Mouse (Mus musculus) left cerebral cortex, postnatal 10 days (tissue): Measurements from ENCODE around the gene Gm20696. TPM values are rescaled to one million over a fixed set of nuclear protein-coding genes. Genes with fewer than 3 reads are reported as not detected.

Source experiments
- DNase-seq, 2 experiments: peaks; one replicate each; pipeline ENCODE4 v3.0.0; 2021 to 2022; ENCODE audit warnings: low spot score in 2 of 2, mixed read lengths in 1 of 2; ENCODE audit errors: extremely low spot score in 1 of 2
- intact Hi-C: fragments of 180-260 bp; cut with DNase I; formaldehyde crosslinking; loops from one replicate; pipeline ENCODE4 v1.15.1; 2025
- total RNA-seq, 2 experiments: library from RNA; stranded (reverse); gene quantifications; 2 replicates each; pipeline ENCODE4 v1.2.3; 2021

The Gm20696 gene
- total RNA-seq, 2 experiments from 2014 or later: 7.0 to 7.9 TPM

GRCm38 (mm10) chr6:99540653-99541052, 125.9 kb downstream of the Gm20696 start:
- intact Hi-C loops: no loop called here
- DNase-seq: no peak

DNA sequence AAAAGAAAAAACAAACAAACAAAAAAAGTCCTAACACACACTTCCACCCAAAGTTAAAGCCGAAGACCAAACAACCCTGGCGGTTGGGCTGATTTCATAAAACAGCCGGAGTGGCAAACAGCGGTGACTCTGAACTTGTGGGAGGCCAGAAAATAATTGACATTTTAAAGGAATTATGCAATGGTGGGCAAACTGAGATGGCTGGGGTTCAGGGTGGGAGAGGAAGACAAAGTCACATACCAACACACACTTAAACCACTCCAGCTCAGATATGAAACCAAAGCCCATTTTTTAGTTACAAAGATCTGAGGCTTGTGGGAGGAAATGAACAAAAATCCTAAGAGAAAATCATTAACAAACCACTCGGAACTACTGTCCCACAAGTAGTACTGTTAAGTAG, 126.5 kb downstream of the Gm20696 start:
- intact Hi-C loops: no loop called here

GRCm38 (mm10) chr6:99538194-99538941, 128.2 kb downstream of the Gm20696 start:
- DNase-seq: no peak
- intact Hi-C loops: no loop called here

More for the DNA sequence above, 126.5 kb downstream of the Gm20696 start:
- no peak for DNase-seq

DNA sequence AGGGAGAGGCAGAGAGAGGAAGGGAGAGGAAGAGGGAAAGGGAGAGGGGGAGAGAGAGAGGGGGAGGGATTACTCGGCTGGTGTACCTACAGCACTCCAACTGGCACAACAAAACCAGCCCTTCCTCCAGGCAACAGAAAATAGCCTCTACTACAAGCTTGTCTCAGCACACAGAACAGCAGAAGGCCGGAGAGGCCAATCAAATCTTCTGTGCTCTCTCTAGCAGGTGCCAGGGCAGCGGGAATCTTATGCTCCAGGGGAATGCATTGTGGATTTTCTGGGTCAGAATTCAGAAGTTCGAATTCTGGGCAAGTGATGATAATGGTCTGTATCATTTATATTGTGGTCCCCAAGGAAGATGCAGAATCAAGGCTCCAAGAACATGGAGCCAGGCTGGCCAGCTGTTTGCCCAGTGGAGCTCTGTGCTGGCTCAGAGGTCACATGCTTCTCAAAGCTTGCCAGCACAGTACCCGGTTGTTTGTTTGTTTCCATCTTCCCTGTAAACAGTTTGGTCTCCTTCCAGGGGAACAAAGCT, 132.3 kb downstream of the Gm20696 start:
- intact Hi-C loops: no loop called here
- DNase-seq: no peak

- intact Hi-C loops: no loop called here
These were observed 134.1 kb downstream of the Gm20696 start for GRCm38 (mm10) chr6:99532458-99532857.

DNA sequence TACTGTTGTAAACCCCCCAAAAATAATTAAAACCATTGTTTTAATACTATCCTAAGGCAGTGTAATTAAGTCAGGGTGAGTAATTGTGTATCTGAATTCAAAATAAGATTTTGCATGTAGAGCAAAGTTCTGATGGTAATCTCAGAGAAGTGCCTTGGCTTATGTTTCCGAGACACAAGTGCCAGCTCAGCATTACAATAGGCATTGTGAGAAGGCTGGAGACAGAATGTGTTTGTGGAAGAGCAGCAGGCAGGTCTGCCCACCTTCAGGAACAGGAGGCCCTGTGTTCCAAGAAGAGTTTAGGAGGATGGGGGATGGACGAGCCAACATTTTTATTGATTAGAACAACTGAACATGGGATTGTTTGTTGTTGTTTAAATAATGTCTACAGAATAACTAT, 137.6 kb downstream of the Gm20696 start:
- intact Hi-C loops: loop anchor here (10.0 kb wide), 1 partner anchor 1004 kb away; no protein-coding TSS in a partner anchor
- DNase-seq: no peak

More at GRCm38 (mm10) chr6:99532458-99532857, 134.1 kb downstream of the Gm20696 start:
- no peak for DNase-seq

DNA sequence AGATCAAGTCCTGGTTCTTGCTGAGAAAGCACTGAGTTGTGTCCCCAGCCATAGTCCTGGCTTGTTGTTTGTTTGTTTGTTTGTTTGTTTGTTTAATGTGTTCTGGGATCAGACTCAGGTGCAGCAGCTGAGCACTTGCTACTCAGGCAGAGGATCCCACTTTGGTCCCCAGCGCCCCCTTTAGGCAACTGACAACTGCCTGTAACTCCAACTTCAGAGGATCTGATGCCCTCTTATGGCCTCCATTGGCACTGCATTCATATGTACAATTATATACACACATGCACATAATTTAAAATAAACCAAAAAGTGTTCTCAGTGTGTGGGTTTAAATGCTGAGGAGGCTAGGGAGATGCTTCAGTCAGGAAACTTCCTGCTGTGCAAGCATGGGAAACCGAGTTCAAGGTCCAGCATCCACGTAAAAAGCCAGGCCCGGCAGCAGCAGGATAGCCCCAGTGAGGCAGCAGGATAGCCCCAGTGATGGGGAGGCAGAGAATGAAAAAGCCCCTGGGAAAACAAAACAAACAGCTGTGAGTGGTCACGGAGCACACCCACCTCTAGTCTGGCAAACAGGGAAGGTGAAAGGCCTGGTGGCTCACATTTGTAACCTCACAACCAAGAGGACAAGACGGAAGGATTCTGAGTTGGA, 139.0 kb downstream of the Gm20696 start:
- no peak for DNase-seq
- intact Hi-C loops: loop anchor here (10.0 kb wide), 1 partner anchor 1003 kb away; no protein-coding TSS in a partner anchor

GRCm38 (mm10) chr6:99525351-99525750, 141.2 kb downstream of the Gm20696 start:
- peak; percentile 29 to 35 for DNase-seq
- intact Hi-C loops: loop anchor here (10.0 kb wide), 1 partner anchor 1001 kb away; no protein-coding TSS in a partner anchor

GRCm38 (mm10) chr6:99523679-99524370, 142.8 kb downstream of the Gm20696 start:
- intact Hi-C loops: loop anchor here (5.0 to 10.0 kb wide), 4 partner anchors 78 to 999 kb away; no protein-coding TSS in a partner anchor
- DNase-seq: no peak

DNA sequence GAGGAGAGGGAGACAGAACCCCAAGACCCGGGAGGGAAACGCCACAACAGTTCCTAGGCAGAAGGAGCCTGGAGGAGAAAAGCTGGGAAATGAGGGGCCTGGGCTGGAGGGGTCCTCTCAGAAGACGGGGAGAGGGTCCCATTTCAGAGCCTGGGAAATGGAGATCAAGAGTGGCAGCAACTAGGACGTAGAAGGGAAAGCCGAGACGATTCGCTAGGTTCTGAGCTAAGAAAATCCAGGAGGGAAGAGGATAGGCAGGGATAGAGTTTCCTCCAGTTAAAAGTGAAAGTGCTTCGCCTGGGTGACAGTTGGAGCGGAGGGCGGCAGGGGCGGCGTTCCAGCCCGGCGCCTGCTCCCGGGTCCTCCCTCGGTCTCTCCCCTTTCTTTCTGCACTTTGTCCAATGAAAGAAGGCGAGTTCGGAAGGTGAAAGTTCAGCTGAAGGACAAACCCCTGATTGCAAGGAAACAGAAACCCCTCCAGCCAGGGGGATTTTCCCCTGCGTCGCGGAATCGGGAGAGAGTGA, 143.4 kb downstream of the Gm20696 start:
- intact Hi-C loops: loop anchor here (5.0 to 10.0 kb wide), 4 partner anchors 79 to 998 kb away; no protein-coding TSS in a partner anchor
- DNase-seq: peak; percentile 45 to 81

DNA sequence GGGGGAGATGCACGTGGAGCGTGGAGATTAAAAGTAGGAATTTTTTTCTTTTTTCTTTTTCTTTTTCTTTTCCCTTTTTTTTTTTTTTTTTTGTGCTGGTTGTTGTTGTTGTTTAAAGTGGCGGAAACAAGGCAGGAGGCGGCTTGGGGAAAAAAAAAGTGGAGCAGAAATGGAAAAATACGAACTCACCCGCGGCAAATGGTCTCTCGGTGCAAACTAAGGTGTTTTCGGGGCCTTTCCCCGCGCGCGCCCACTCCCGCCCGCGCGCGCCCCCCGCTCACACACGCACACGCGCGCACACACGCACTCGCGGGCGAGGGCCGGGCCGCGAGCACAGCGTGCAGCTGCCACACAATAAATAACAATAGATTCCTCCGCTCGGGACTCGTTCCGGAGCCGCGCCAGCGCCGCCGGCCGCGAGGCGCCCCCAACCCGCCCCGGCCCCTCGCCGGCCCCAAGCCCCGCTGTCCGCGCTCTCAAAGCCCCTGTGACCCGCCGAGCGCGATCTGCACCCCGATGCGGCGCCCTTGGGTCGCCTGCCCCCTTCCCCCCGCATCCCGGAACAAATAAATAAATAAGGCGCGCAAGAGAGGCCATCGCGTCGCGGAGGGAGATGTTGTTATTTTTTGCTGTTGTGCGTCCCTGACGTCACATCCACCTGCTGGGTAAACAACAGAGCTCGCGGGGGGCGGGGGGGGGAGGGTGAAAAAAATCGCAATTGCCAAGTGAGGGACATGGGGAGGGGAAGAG, 144.1 kb downstream of the Gm20696 start, which contains the start of gene Foxp1:
Foxp1 (minus strand) TSS at position 363 of the 750 bp plus-strand sequence.
- DNase-seq: peak; percentile 72 to 83
- intact Hi-C loops: loop anchor here (5.0 to 10.0 kb wide), 4 partner anchors 80 to 998 kb away; no protein-coding TSS in a partner anchor

- intact Hi-C loops: loop anchor here (5.0 to 10.0 kb wide), 4 partner anchors 81 to 997 kb away; no protein-coding TSS in a partner anchor
- DNase-seq: peak; percentile 20 to 67
These were observed 144.8 kb downstream of the Gm20696 start for GRCm38 (mm10) chr6:99521641-99522358.

DNA sequence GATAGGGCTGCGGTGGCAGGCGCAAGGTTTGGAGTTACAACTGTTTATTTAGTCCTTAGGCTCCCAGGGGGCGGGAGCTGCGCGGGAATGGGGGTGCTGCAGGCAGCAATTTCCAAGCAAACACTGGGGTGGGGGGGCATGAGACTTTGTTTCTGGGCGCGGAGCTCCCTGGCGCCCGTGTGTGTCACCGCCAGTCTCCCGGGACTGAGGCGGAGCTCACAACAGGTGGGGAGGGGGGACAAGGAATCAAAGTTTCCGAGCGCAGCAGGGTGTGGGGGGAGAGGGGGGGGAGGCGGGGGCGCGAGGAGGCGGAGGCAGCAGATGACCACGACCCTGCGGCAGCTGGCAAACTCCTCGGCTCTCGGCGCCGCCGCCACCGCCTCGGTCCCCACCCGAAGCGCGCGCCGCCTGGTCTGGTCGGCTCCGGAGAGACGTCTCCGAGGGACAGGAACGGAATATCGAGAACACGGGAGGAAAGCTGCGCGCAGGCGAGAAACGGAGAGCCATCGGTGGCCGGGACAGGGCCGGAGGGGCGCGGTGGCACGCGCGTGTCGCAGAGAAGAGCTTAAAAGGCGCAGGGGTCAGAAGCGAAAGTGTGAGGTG, 145.5 kb downstream of the Gm20696 start:
- intact Hi-C loops: loop anchor here (5.0 to 10.0 kb wide), 4 partner anchors 81 to 996 kb away; no protein-coding TSS in a partner anchor
- DNase-seq: peak; percentile 45 to 85

DNA sequence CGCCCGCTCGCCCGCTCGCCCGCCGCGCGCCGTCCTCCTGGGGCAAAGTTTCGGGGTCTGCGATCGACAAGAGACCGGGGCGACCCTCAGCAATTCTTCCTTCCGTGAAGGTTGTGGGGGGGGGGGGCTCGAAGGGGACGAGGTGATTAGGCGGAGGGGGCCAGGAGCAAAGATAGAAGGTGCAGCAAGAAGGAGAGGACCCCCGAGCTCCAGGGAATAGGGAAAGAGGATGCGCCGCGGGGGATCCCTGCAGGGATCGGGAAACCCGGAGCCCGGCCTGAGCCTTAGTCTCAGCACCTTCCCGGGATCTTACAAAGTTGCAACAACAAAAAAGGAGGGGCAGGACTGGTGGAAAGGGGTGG, 145.9 kb downstream of the Gm20696 start:
- DNase-seq: no peak
- intact Hi-C loops: loop anchor here (5.0 to 10.0 kb wide), 4 partner anchors 82 to 996 kb away; no protein-coding TSS in a partner anchor

DNA sequence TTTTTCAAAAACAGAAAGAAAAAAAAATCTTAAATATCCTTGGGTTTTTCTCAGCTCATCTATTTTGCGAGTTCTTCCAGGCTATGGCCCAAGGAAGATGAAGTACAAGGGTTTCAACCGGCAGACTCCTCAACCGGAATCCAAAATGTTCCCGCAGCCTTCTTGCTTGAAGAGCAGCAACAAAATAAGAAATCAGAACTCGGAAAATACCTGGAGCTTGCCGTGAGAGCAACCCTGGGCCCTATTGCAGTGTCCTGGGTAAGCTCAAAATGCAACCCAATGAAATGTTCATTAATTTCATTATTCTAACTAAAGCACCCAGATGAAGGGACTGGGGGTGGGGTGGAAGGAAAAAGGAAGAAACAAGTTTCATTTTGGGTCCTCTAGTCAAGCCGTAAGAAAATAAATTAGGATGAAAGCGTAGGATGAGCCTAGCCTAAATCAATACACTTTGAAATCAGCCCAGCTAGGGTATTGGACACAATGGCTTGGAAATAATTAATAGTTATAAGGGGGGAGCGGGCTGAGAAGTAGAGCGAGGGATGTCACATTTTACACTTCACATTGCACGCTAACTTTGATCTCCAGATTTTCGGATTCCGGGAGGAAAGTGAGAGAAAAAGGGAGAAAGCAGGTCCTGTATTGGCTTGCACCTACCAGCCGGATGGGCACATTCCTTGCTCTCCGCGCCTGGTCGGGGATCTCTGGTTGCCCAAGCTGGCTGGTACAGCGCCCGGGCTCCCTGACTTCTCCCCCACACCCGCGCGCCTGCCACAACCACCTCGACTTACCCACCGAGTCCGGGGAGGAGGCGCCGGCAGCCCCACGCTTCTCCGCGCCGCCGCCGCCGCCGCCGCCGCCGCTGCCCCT, 146.6 kb downstream of the Gm20696 start:
- intact Hi-C loops: loop anchor here (5.0 to 10.0 kb wide), 4 partner anchors 82 to 995 kb away; no protein-coding TSS in a partner anchor
- peak in 1 of 2 experiments; percentile 64 for DNase-seq

DNA sequence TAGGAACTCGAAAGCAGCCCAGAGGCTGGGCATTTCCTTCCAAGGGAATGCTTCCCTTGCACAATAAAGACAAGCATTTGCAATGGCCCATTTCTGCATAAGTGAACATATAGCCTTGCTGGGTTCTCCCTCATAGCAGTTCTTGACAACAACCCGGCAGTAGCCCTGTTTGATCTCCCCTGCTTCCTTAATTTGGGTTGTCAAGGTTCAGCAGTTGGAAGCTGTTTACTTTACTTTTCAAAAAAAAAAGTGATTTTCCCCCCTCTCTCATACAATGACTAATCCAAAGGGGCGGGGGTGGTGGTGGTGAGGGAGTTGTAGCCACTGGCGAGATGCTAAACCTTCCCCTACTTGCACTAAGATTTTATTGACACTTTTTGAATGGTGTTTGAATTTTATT, 147.5 kb downstream of the Gm20696 start:
- no peak for DNase-seq
- intact Hi-C loops: no loop called here
